Mouse (Mus musculus) forebrain, postnatal 0 days (tissue): ENCODE measurements at regions not wholly inside any gene's neighbourhood (a gene's known extent, or its start where the extent isn't known, plus 50 kb on each side); places are given as distances from the start of the nearest gene placed in this dataset.

Experiments used
- ATAC-seq: fragments of 200-750 bp; cut with Nextera tagmentation; 2 replicates; pipeline ENCODE4 v1.8.0; 2017; ENCODE audit warnings: mild to moderate bottlenecking, moderate library complexity
- DNase-seq: peaks from one replicate; pipeline ENCODE4 v3.0.0-alpha.2; 2015
- H3K27ac ChIP-seq: fragments of 300-500 bp; sonication (generic); 2 replicates; pipeline ENCODE4 v1.5.1; 2014; ENCODE audit warnings: low read depth, mild to moderate bottlenecking, antibody characterized with exemption, low read length, moderate library complexity, mixed read lengths
- H3K27me3 ChIP-seq: fragments of 300-500 bp; sonication (generic); 2 replicates; pipeline ENCODE4 v1.6.1; 2014; ENCODE audit warnings: mild to moderate bottlenecking, low read length, mixed read lengths; ENCODE audit not compliant: insufficient read depth
- H3K36me3 ChIP-seq: fragments of 300-500 bp; sonication (generic); 2 replicates; pipeline ENCODE4 v1.6.1; 2014; ENCODE audit warnings: mild to moderate bottlenecking, moderate library complexity; ENCODE audit not compliant: insufficient read depth
- H3K4me1 ChIP-seq: fragments of 300-500 bp; sonication (generic); 2 replicates; pipeline ENCODE4 v1.6.1; 2014; ENCODE audit warnings: antibody characterized with exemption; ENCODE audit not compliant: insufficient read depth
- H3K4me2 ChIP-seq: fragments of 300-500 bp; sonication (generic); 2 replicates; pipeline ENCODE4 v1.6.1; 2014; ENCODE audit warnings: low read depth, mild to moderate bottlenecking, moderate library complexity
- H3K4me3 ChIP-seq: fragments of 300-500 bp; sonication (generic); 2 replicates; pipeline ENCODE4 v1.5.1; 2014; ENCODE audit warnings: low read depth, low read length, mixed read lengths
- H3K9ac ChIP-seq: fragments of 300-500 bp; sonication (generic); 2 replicates; pipeline ENCODE4 v1.6.1; 2014; ENCODE audit warnings: mild to moderate bottlenecking
- H3K9me3 ChIP-seq: fragments of 300-500 bp; sonication (generic); 2 replicates; pipeline ENCODE4 v1.6.1; 2016; ENCODE audit warnings: low read length
- CTCF ChIP-seq: sonication (generic); IDR thresholded peaks from 2 replicates; pipeline ENCODE4 v1.5.1; 2016; ENCODE audit warnings: antibody characterized with exemption, control low read depth, low read depth
- WGBS: fragments of 180-500 bp; shearing (Covaris S2); extraction: QIAGEN DNeasy Blood & Tissue Kit; methylation state at CpG from one replicate; pipeline ENCODE4 v1.1.7; 2014; 5-methylcytosine and 5-hydroxymethylcytosine counted together

GRCm38 (mm10) chr2:168359200-168359599 is 77.7 kb upstream of the Kcng1 start:
- Histone ChIP-seq H3K27me3 (no peaks in the 10 kb centered on the region), H3K36me3 (no peaks in the 10 kb centered on the region), H3K4me3 (no peak overlapping the region), H3K4me1 (no peaks in the 10 kb centered on the region), H3K27ac (no peak overlapping the region), H3K9ac (no peak overlapping the region), H3K4me2 (no peak overlapping the region), H3K9me3 (no peaks in the 10 kb centered on the region)
- DNase-seq, result no peak
- ATAC-seq, result no peak
- 61% methylated on average over 8 of the region's 8 CpGs for WGBS
- TF ChIP-seq CTCF, result no peak

GRCm38 (mm10) chr2:168358551-168358950 is 77.0 kb upstream of the Kcng1 start:
- no peaks in the 10 kb centered on the region for H3K36me3 ChIP-seq
- WGBS, result 75% methylated on average over 6 of the region's 6 CpGs
- ATAC-seq (peak; percentile 42), DNase-seq (no peak)
- no peak overlapping the region for H3K4me2 ChIP-seq
- no peak overlapping the region for H3K27ac ChIP-seq
- TF ChIP-seq CTCF, result no peak
- H3K4me1 ChIP-seq, result no peaks in the 10 kb centered on the region
- H3K27me3 ChIP-seq, result no peaks in the 10 kb centered on the region
- H3K4me3 ChIP-seq, result no peak overlapping the region
- H3K9me3 ChIP-seq, result no peaks in the 10 kb centered on the region
- no peak overlapping the region for H3K9ac ChIP-seq

- 81% methylated on average over 6 of the region's 6 CpGs for WGBS
- ATAC-seq, result no peak; the same call in 1 of the 2 replicates
Measured at GRCm38 (mm10) chr2:168357815-168358214, 76.3 kb upstream of the Kcng1 start.

GRCm38 (mm10) chr2:168354397-168354796 is 72.9 kb upstream of the Kcng1 start:
- ATAC-seq, result no peak
- no peaks in the 10 kb centered on the region for H3K36me3 ChIP-seq
- no peaks in the 10 kb centered on the region for H3K27me3 ChIP-seq
- H3K9ac ChIP-seq, result no peak overlapping the region
- peaks cover 4% of the 10 kb centered on the region for H3K4me1 ChIP-seq
- H3K4me3 ChIP-seq, result no peak overlapping the region
- WGBS, result 43% methylated on average over 10 of the region's 10 CpGs
- no peak for DNase-seq
- H3K27ac ChIP-seq, result no peak overlapping the region
- no peak overlapping the region for H3K4me2 ChIP-seq
- H3K9me3 ChIP-seq, result no peaks in the 10 kb centered on the region
- no peak for TF ChIP-seq CTCF

More at GRCm38 (mm10) chr2:168357815-168358214, 76.3 kb upstream of the Kcng1 start:
- Histone ChIP-seq H3K27ac (no peak overlapping the region), H3K36me3 (no peaks in the 10 kb centered on the region), H3K4me1 (peaks cover 3% of the 10 kb centered on the region), H3K4me3 (no peak overlapping the region), H3K9me3 (no peaks in the 10 kb centered on the region), H3K9ac (no peak overlapping the region), H3K4me2 (no peak overlapping the region), H3K27me3 (no peaks in the 10 kb centered on the region)
- DNase-seq, result no peak
- TF ChIP-seq CTCF, result peak; percentile 42

GRCm38 (mm10) chr2:168352626-168353025 is 71.1 kb upstream of the Kcng1 start:
- H3K4me3 ChIP-seq, result no peak overlapping the region
- no peak for TF ChIP-seq CTCF
- WGBS, result 49% methylated on average over 5 of the region's 5 CpGs
- DNase-seq, result peak; percentile 80
- peaks cover 4% of the 10 kb centered on the region for H3K4me1 ChIP-seq
- peak overlapping the region; percentile 68 for H3K27ac ChIP-seq
- no peak overlapping the region for H3K4me2 ChIP-seq
- ATAC-seq, result peak; percentile 91
- no peak overlapping the region for H3K9ac ChIP-seq
- no peaks in the 10 kb centered on the region for H3K9me3 ChIP-seq
- H3K27me3 ChIP-seq, result no peaks in the 10 kb centered on the region
- H3K36me3 ChIP-seq, result no peaks in the 10 kb centered on the region

GRCm38 (mm10) chr2:168352194-168352593 is 70.7 kb upstream of the Kcng1 start:
- peaks cover 4% of the 10 kb centered on the region for H3K4me1 ChIP-seq
- no peak overlapping the region for H3K4me2 ChIP-seq
- no peaks in the 10 kb centered on the region for H3K27me3 ChIP-seq
- DNase-seq (no peak), ATAC-seq (no peak)
- no peak overlapping the region for H3K4me3 ChIP-seq
- no peak overlapping the region for H3K9ac ChIP-seq
- no peaks in the 10 kb centered on the region for H3K36me3 ChIP-seq
- no peaks in the 10 kb centered on the region for H3K9me3 ChIP-seq
- no peak for TF ChIP-seq CTCF
- WGBS, result 71% methylated on average over 3 of the region's 3 CpGs
- H3K27ac ChIP-seq, result no peak overlapping the region

GRCm38 (mm10) chr2:168345384-168345783 is 63.8 kb upstream of the Kcng1 start:
- 83% methylated on average over 5 of the region's 5 CpGs for WGBS

More at GRCm38 (mm10) chr2:168345384-168345783, 63.8 kb upstream of the Kcng1 start:
- H3K36me3 ChIP-seq, result no peaks in the 10 kb centered on the region
- no peak for ATAC-seq
- H3K27me3 ChIP-seq, result no peaks in the 10 kb centered on the region
- DNase-seq, result no peak
- H3K9ac ChIP-seq, result no peak overlapping the region
- no peak overlapping the region for H3K4me3 ChIP-seq
- no peak overlapping the region for H3K27ac ChIP-seq
- peaks cover 5% of the 10 kb centered on the region; the same call in 1 of the 2 replicates for H3K4me1 ChIP-seq
- no peaks in the 10 kb centered on the region for H3K9me3 ChIP-seq
- H3K4me2 ChIP-seq, result no peak overlapping the region
- TF ChIP-seq CTCF, result no peak
